Mouse (Mus musculus) ES-E14 (cell line): ENCODE measurements around the gene Mmel1. TPM values are rescaled to one million over a fixed set of nuclear protein-coding genes. Genes with fewer than 3 reads are reported as not detected.
A peak's percentile ranks its signal among the peaks of the same experiment; 100 is the strongest.

Experiments
- DNase-seq: peaks from one replicate; pipeline ENCODE4 v3.0.0-alpha.2; 2013; ENCODE audit warnings: low read depth, low spot score
- H3K27ac ChIP-seq: 2 replicates; pipeline ENCODE4 v1.5.1; 2012; ENCODE audit warnings: low read depth, mild to moderate bottlenecking, low read length, moderate library complexity, mixed read lengths; ENCODE audit not compliant: poor library complexity, insufficient read depth, severe bottlenecking
- H3K36me3 ChIP-seq: 2 replicates; pipeline ENCODE4 v1.6.1; 2012; ENCODE audit warnings: mild to moderate bottlenecking, low read length, moderate library complexity, mixed read lengths; ENCODE audit not compliant: control insufficient read depth, poor library complexity, insufficient read depth, severe bottlenecking
- H3K4me1 ChIP-seq, 2 experiments: fragments of 150-350 bp in 1 of 2; sonication (generic) in 1 of 2; 2 replicates each; pipeline ENCODE4 v1.6.1; 2012; ENCODE audit warnings: low read length in 2 of 2, mild to moderate bottlenecking in 1 of 2, mixed read lengths in 1 of 2; ENCODE audit not compliant: control insufficient read depth in 2 of 2, insufficient read depth in 2 of 2, poor library complexity in 1 of 2
- H3K4me3 ChIP-seq, 2 experiments: fragments of 150-350 bp in 1 of 2; sonication (generic) in 1 of 2; 2 replicates each; pipeline ENCODE4 v1.5.1; 2012; ENCODE audit warnings: low read length in 2 of 2, low read depth in 1 of 2, mild to moderate bottlenecking in 1 of 2, mixed read lengths in 1 of 2; ENCODE audit not compliant: insufficient read depth in 1 of 2, poor library complexity in 1 of 2, severe bottlenecking in 1 of 2
- H3K9ac ChIP-seq: 2 replicates; pipeline ENCODE4 v1.6.1; 2012; ENCODE audit warnings: low read depth, mild to moderate bottlenecking, low read length, mixed read lengths; ENCODE audit not compliant: poor library complexity, insufficient read depth, severe bottlenecking
- H3K9me3 ChIP-seq: fragments of 150-350 bp; sonication (generic); 2 replicates; pipeline ENCODE4 v1.6.1; 2012; ENCODE audit warnings: low read depth, mild to moderate bottlenecking, low read length; ENCODE audit not compliant: control insufficient read depth, insufficient read depth
- CHD2 ChIP-seq: IDR thresholded peaks from 2 replicates; pipeline ENCODE4 v1.6.1; 2014; ENCODE audit warnings: mild to moderate bottlenecking, low read depth, low read length, inconsistent platforms
- HCFC1 ChIP-seq: IDR thresholded peaks from 2 replicates; pipeline ENCODE4 v1.6.1; 2012; ENCODE audit warnings: low read length, inconsistent platforms, borderline replicate concordance; ENCODE audit not compliant: insufficient read depth
- MAFK ChIP-seq: IDR thresholded peaks from 2 replicates; pipeline ENCODE4 v1.6.1; 2014; ENCODE audit warnings: mild to moderate bottlenecking, low read depth, low read length, inconsistent platforms; ENCODE audit not compliant: insufficient read depth
- ZC3H11A ChIP-seq: IDR thresholded peaks from 2 replicates; pipeline ENCODE4 v1.6.1; 2012; ENCODE audit warnings: low read depth, mild to moderate bottlenecking, inconsistent platforms, low read length, borderline replicate concordance
- ZNF384 ChIP-seq: IDR thresholded peaks from 2 replicates; pipeline ENCODE4 v1.6.1; 2012; ENCODE audit warnings: low read depth, low read length, inconsistent platforms
- in situ Hi-C, 2 experiments: fragments of 600-800 bp; cut with MboI; formaldehyde crosslinking; loops; one replicate each; pipeline ENCODE4 v1.15.1; 2025; ENCODE audit warnings: low sequenced_read_pairs in 2 of 2, inconsistent platforms in 1 of 2; ENCODE audit not compliant: unreplicated experiment in 2 of 2
- total RNA-seq: library from RNA; depleted of rRNA; stranded (reverse); fragments of 300-350 nt; gene quantifications from 2 replicates; pipeline ENCODE4 v1.2.3, GENCODE M21; 2012

The Mmel1 gene
- total RNA-seq, 1 experiment = 2.4 TPM

- in situ Hi-C loops = no loop called here
- Histone ChIP-seq H3K9me3 (no peaks in the 10 kb centered on the region), H3K4me3 (no peak overlapping the region), H3K4me1 (peaks cover 0 to 5% of the 10 kb centered on the region in 2 experiments; a peak in 1 of 4 replicates), H3K36me3 (no peaks in the 10 kb centered on the region), H3K27ac (no peak overlapping the region), H3K9ac (no peak overlapping the region)
- TF ChIP-seq MAFK (no peak), HCFC1 (no peak), ZC3H11A (no peak)
- DNase-seq = no peak
Observed at GRCm38 (mm10) chr4:154852696-154853095, 16.7 kb upstream of the Mmel1 start.

GRCm38 (mm10) chr4:154853881-154854280, 15.5 kb upstream of the Mmel1 start:
- no peak for TF ChIP-seq ZNF384
- no peak for TF ChIP-seq MAFK
- TF ChIP-seq ZC3H11A = no peak
- TF ChIP-seq CHD2 = no peak
- TF ChIP-seq HCFC1 = no peak
- Histone ChIP-seq H3K4me3 (no peak overlapping the region), H3K27ac (no peak overlapping the region), H3K9ac (no peak overlapping the region), H3K36me3 (no peaks in the 10 kb centered on the region), H3K4me1 (peaks cover 0 to 5% of the 10 kb centered on the region in 2 experiments; a peak in 1 of 4 replicates), H3K9me3 (no peaks in the 10 kb centered on the region)
- DNase-seq = no peak
- in situ Hi-C loops = no loop called here

GRCm38 (mm10) chr4:154854676-154855345, 14.6 kb upstream of the Mmel1 start:
- DNase-seq = no peak
- no peaks in the 10 kb centered on the region for H3K36me3 ChIP-seq
- H3K9ac ChIP-seq = no peak overlapping the region
- no peak overlapping the region for H3K4me3 ChIP-seq
- H3K4me1 ChIP-seq = peaks cover 0 to 5% of the 10 kb centered on the region in 2 experiments; a peak in 1 of 4 replicates
- H3K9me3 ChIP-seq = no peaks in the 10 kb centered on the region
- H3K27ac ChIP-seq = no peak overlapping the region
- TF ChIP-seq CHD2 (no peak), HCFC1 (no peak), ZC3H11A (no peak), ZNF384 (no peak), MAFK (no peak)
- in situ Hi-C loops = no loop called here

- in situ Hi-C loops = no loop called here
- peak; percentile 71 for DNase-seq
- peak overlapping the region; percentile 65 for H3K9ac ChIP-seq
- peak overlapping the region; percentile 55 to 77 for H3K4me3 ChIP-seq
- H3K9me3 ChIP-seq = no peaks in the 10 kb centered on the region
- H3K27ac ChIP-seq = no peak overlapping the region
- peaks cover 0 to 5% of the 10 kb centered on the region in 2 experiments; a peak in 1 of 4 replicates for H3K4me1 ChIP-seq
- H3K36me3 ChIP-seq = no peaks in the 10 kb centered on the region
- TF ChIP-seq CHD2 (no peak), ZNF384 (no peak), MAFK (no peak), HCFC1 (no peak), ZC3H11A (no peak)
Observed at GRCm38 (mm10) chr4:154855721-154856479, 13.5 kb upstream of the Mmel1 start.
